Mouse (Mus musculus) kidney, postnatal 0 days (tissue): Measurements from ENCODE around the gene Rbm4b. TPM values are rescaled to one million over a fixed set of nuclear protein-coding genes. Genes with fewer than 3 reads are reported as not detected.

Source experiments
- ATAC-seq: fragments of 200-750 bp; cut with Nextera tagmentation; replicated peaks from 2 replicates; pipeline ENCODE4 v1.8.0; 2017; ENCODE audit warnings: low read depth, moderate number of reproducible peaks, moderate TSS enrichment, moderate library complexity; ENCODE audit not compliant: low FRiP score
- DNase-seq: peaks from one replicate; pipeline ENCODE4 v3.0.0-alpha.2; 2016; ENCODE audit warnings: low spot score
- H3K27ac ChIP-seq: fragments of 300-500 bp; sonication (generic); 2 replicates; pipeline ENCODE4 v1.5.1; 2014; ENCODE audit warnings: mild to moderate bottlenecking
- H3K27me3 ChIP-seq: fragments of 300-500 bp; sonication (generic); 2 replicates; pipeline ENCODE4 v1.6.1; 2014; ENCODE audit warnings: low read length, mixed read lengths; ENCODE audit not compliant: insufficient read depth
- H3K36me3 ChIP-seq: fragments of 300-500 bp; sonication (generic); 2 replicates; pipeline ENCODE4 v1.6.1; 2014; ENCODE audit warnings: low read length, mixed read lengths; ENCODE audit not compliant: insufficient read depth
- H3K4me1 ChIP-seq: fragments of 300-500 bp; sonication (generic); replicated peaks from 2 replicates; pipeline ENCODE4 v1.6.1; 2014; ENCODE audit warnings: antibody characterized with exemption, low read length, mixed read lengths; ENCODE audit not compliant: insufficient read depth
- H3K4me2 ChIP-seq: fragments of 300-500 bp; sonication (generic); 2 replicates; pipeline ENCODE4 v1.6.1; 2014; ENCODE audit warnings: mild to moderate bottlenecking, low read length, moderate library complexity, mixed read lengths
- H3K4me3 ChIP-seq: fragments of 300-500 bp; sonication (generic); replicated peaks from 2 replicates; pipeline ENCODE4 v1.5.1; 2014; ENCODE audit warnings: low read depth, low read length
- H3K9ac ChIP-seq: fragments of 300-500 bp; sonication (generic); 2 replicates; pipeline ENCODE4 v1.6.1; 2014; ENCODE audit warnings: low read depth, low read length
- H3K9me3 ChIP-seq: fragments of 300-500 bp; sonication (generic); replicated peaks from 2 replicates; pipeline ENCODE4 v1.6.1; 2016; ENCODE audit warnings: low read length, inconsistent platforms, mixed read lengths
- CTCF ChIP-seq: IDR thresholded peaks from 2 replicates; pipeline ENCODE4 v1.5.1; 2016; ENCODE audit warnings: antibody characterized with exemption, low read depth, mild to moderate bottlenecking, moderate library complexity
- WGBS: fragments of 180-500 bp; shearing (Covaris S2); extraction: QIAGEN DNeasy Blood & Tissue Kit; methylation state at CpG from one replicate; pipeline ENCODE4 v1.1.7; 2014; 5-methylcytosine and 5-hydroxymethylcytosine counted together
- polyA plus RNA-seq: library from polyadenylated mRNA; unstranded; fragments of >200 nt; fragmentation: Nextera tagmentation; extraction: Ambion mirVana; gene quantifications from 2 replicates; pipeline ENCODE4 v1.2.1, GENCODE M21; 2015

Gene Rbm4b
- polyA plus RNA-seq, 1 experiment from 2014 or later = 44.9 TPM

- no peaks in the 10 kb centered on the region for H3K9me3 ChIP-seq
- peak overlapping the region; percentile 51 for H3K4me3 ChIP-seq
- DNase-seq (no peak), ATAC-seq (no peak)
- peaks cover 7% of the 10 kb centered on the region for H3K4me1 ChIP-seq
- no peak for TF ChIP-seq CTCF
- WGBS = 43% methylated on average over 13 of the region's 13 CpGs
- peak overlapping the region; percentile 94 for H3K4me2 ChIP-seq
- no peak overlapping the region for H3K27ac ChIP-seq
- peaks cover 38% of the 10 kb centered on the region for H3K27me3 ChIP-seq
- H3K36me3 ChIP-seq = no peaks in the 10 kb centered on the region
- H3K9ac ChIP-seq = no peak overlapping the region
These were observed 43.3 kb upstream of the Rbm4b start for GRCm38 (mm10) chr19:4712781-4713526.

GRCm38 (mm10) chr19:4713886-4714285, 42.4 kb upstream of the Rbm4b start:
- Histone ChIP-seq H3K27me3 (peaks cover 38% of the 10 kb centered on the region), H3K9me3 (no peaks in the 10 kb centered on the region), H3K36me3 (no peaks in the 10 kb centered on the region), H3K4me3 (no peak overlapping the region), H3K4me1 (peaks cover 10% of the 10 kb centered on the region), H3K4me2 (no peak overlapping the region), H3K9ac (no peak overlapping the region), H3K27ac (no peak overlapping the region)
- no peak for ATAC-seq
- WGBS = 81% methylated on average over 3 of the region's 3 CpGs
- no peak for DNase-seq
- no peak for TF ChIP-seq CTCF

GRCm38 (mm10) chr19:4716756-4717155, 39.5 kb upstream of the Rbm4b start:
- DNase-seq (no peak), ATAC-seq (no peak)
- no peak for TF ChIP-seq CTCF
- no peaks in the 10 kb centered on the region for H3K36me3 ChIP-seq
- H3K9me3 ChIP-seq = no peaks in the 10 kb centered on the region
- 97% methylated on average over 14 of the region's 14 CpGs for WGBS
- no peak overlapping the region for H3K9ac ChIP-seq
- H3K27ac ChIP-seq = no peak overlapping the region
- no peak overlapping the region for H3K4me2 ChIP-seq
- peaks cover 20% of the 10 kb centered on the region for H3K27me3 ChIP-seq
- H3K4me1 ChIP-seq = peaks cover 13% of the 10 kb centered on the region
- H3K4me3 ChIP-seq = no peak overlapping the region

- WGBS = 95% methylated on average over 2 of the region's 2 CpGs
- no peak overlapping the region for H3K4me3 ChIP-seq
- H3K9ac ChIP-seq = no peak overlapping the region
- DNase-seq (no peak), ATAC-seq (no peak)
- peaks cover 10% of the 10 kb centered on the region; the same call in 1 of the 2 replicates for H3K4me1 ChIP-seq
- no peak overlapping the region for H3K4me2 ChIP-seq
- peaks cover 18% of the 10 kb centered on the region for H3K27me3 ChIP-seq
- no peak for TF ChIP-seq CTCF
- no peak overlapping the region for H3K27ac ChIP-seq
- H3K36me3 ChIP-seq = no peaks in the 10 kb centered on the region
- no peaks in the 10 kb centered on the region for H3K9me3 ChIP-seq
These were observed 39.0 kb upstream of the Rbm4b start for GRCm38 (mm10) chr19:4717281-4717680.

GRCm38 (mm10) chr19:4718716-4719115, 37.6 kb upstream of the Rbm4b start:
- no peak for DNase-seq
- no peak for TF ChIP-seq CTCF
- Histone ChIP-seq H3K27me3 (peaks cover 6% of the 10 kb centered on the region), H3K9ac (no peak overlapping the region), H3K27ac (peak overlapping the region; percentile 62; the same call in 1 of the 2 replicates), H3K36me3 (no peaks in the 10 kb centered on the region), H3K4me2 (peak overlapping the region; percentile 22; the same call in 1 of the 2 replicates), H3K4me3 (no peak overlapping the region), H3K9me3 (no peaks in the 10 kb centered on the region), H3K4me1 (peaks cover 6% of the 10 kb centered on the region; the same call in 1 of the 2 replicates)
- ATAC-seq = no peak
- WGBS = 26% methylated on average over 10 of the region's 12 CpGs

- peak overlapping the region; percentile 22 for H3K4me2 ChIP-seq
These were observed 36.9 kb upstream of the Rbm4b start for GRCm38 (mm10) chr19:4719351-4719764.

More at GRCm38 (mm10) chr19:4719351-4719764, 36.9 kb upstream of the Rbm4b start:
- Histone ChIP-seq H3K4me1 (peaks cover 6% of the 10 kb centered on the region; the same call in 1 of the 2 replicates), H3K9ac (no peak overlapping the region), H3K27me3 (0 out of 2 replicates have a peak, but pooled peaks cover under 1% of the 10 kb centered on the region), H3K36me3 (no peaks in the 10 kb centered on the region), H3K4me3 (no peak overlapping the region), H3K9me3 (no peaks in the 10 kb centered on the region), H3K27ac (peak overlapping the region; percentile 72)
- 15% methylated on average over 5 of the region's 5 CpGs for WGBS
- TF ChIP-seq CTCF = no peak
- ATAC-seq (peak; percentile 87), DNase-seq (peak; percentile 58)
